Mouse (Mus musculus) bone marrow macrophage, adult 2 months (primary cell): ENCODE data around the gene Tbc1d10b.

Source experiments
- CTCF ChIP-seq: IDR thresholded peaks from 2 replicates; pipeline ENCODE4 v1.5.1; 2012; ENCODE audit warnings: low read depth, mild to moderate bottlenecking, low read length, moderate library complexity
- POLR2A ChIP-seq: IDR thresholded peaks from 2 replicates; pipeline ENCODE4 v1.6.1; 2012; ENCODE audit warnings: mild to moderate bottlenecking, low read depth, low read length, borderline replicate concordance

- TF ChIP-seq CTCF, result no peak
- TF ChIP-seq POLR2A, result peak; percentile 19; the same call in 1 of the 2 replicates
Observed at GRCm38 (mm10) chr7:127243870-127244657, 35.8 kb upstream of the Tbc1d10b start, which contains the start of gene Zfp771.
